Mouse (Mus musculus): ENCODE measurements around the gene Zkscan14.

- TF ChIP-seq POLR2A (IDR thresholded peaks at IDR 0.05; ENCODE audit: low read depth, low read length) (no peak), CTCF (conservative IDR thresholded peaks at IDR 0.05; ENCODE audit: insufficient read depth, insufficient read length, low read depth, low read length) (no peak)
These were observed 29.0 kb upstream of the Zkscan14 start for GRCm38 (mm10) chr5:145230641-145231040.

Measured in kidney, adult 2 months (tissue).